Mouse (Mus musculus): ENCODE measurements around the gene Clta. TPM values are rescaled to one million over a fixed set of nuclear protein-coding genes. Genes with fewer than 3 reads are reported as not detected.
"Not testable (repeated sequence)": the region's sequence is repeated elsewhere in the genome, so short reads cannot be mapped to it uniquely, and the experiment has no call there.

The Clta gene
- polyA plus RNA-seq, 1 experiment = 168 TPM

DNA sequence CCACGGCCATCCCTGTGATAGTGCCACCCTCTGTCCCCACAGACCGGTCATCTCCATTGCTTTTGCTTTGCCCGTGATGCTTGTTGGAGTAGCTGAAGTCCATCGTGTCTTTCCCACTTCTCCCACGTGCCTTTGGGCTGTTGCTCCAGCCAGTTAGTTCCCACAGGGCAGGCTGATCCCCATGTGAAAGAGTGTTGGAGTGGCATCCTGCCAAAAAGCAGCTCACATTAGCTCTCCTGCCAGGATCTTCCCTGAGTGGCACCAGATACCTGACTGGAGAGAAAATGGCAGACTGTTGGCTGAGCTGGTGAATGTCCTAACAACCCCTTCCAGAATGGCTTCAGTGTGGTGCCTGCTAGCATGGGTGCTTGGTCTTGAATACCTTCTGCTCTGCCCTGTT is 27.3 kb downstream of the Clta start:
- Histone ChIP-seq H3K27ac (ENCODE audit: control insufficient read depth, insufficient read depth, low read depth, low read length, poor library complexity) (no peak overlapping the region), H3K4me1 (ENCODE audit: control insufficient read depth, insufficient read depth, low read length) (no peaks in the 10 kb centered on the region; the same call in 1 of the 2 replicates), H3K4me3 (replicated peaks; ENCODE audit: control insufficient read depth, low read depth, low read length) (no peak overlapping the region)
- WGBS = 91% methylated on average over 5 of the region's 5 CpGs
- TF ChIP-seq CTCF (IDR thresholded peaks at IDR 0.05; ENCODE audit: control insufficient read depth, insufficient read depth, low read length) (no peak), POLR2A (IDR thresholded peaks at IDR 0.05; ENCODE audit: borderline replicate concordance, control insufficient read depth, low read depth, low read length) (no peak)

DNA sequence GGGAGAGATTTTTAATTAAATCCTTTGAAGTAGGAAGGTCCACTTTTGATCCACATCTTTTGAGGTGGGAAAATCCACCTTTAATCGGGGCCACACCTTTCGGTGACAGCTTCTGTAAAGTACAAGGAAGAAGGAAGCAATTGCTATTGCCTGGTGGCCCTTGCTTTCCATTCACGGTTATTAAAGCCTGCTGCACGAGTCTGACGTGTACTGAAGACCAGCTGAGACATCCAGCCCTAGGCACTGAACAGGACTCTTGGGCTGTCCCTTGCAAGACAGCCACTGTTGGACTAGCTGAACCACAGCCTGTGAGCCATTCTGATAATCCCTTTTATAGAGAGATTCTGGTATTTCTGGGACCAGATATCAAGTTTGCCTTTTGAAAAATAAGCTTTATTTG is 32.2 kb downstream of the Clta start:
- H3K4me3 ChIP-seq (replicated peaks; ENCODE audit: control insufficient read depth, low read depth, low read length) = no peak overlapping the region
- H3K27ac ChIP-seq (ENCODE audit: control insufficient read depth, insufficient read depth, low read depth, low read length, poor library complexity) = no peak overlapping the region
- TF ChIP-seq POLR2A (IDR thresholded peaks at IDR 0.05; ENCODE audit: borderline replicate concordance, control insufficient read depth, low read depth, low read length) (no peak), CTCF (IDR thresholded peaks at IDR 0.05; ENCODE audit: control insufficient read depth, insufficient read depth, low read length) (no peak)
- no peaks in the 10 kb centered on the region; the same call in 1 of the 2 replicates for H3K4me1 ChIP-seq (ENCODE audit: control insufficient read depth, insufficient read depth, low read length)
- WGBS = 81% methylated on average over 5 of the region's 5 CpGs

GRCm38 (mm10) chr4:44040802-44041201 is 36.5 kb downstream of the Clta start:
- peaks cover 2% of the 10 kb centered on the region; the same call in 1 of the 2 replicates for H3K4me1 ChIP-seq (ENCODE audit: control insufficient read depth, insufficient read depth, low read length)
- no peak overlapping the region for H3K4me3 ChIP-seq (replicated peaks; ENCODE audit: control insufficient read depth, low read depth, low read length)
- WGBS = 94% methylated on average over 4 of the region's 4 CpGs
- no peak for TF ChIP-seq POLR2A (IDR thresholded peaks at IDR 0.05; ENCODE audit: borderline replicate concordance, control insufficient read depth, low read depth, low read length)
- TF ChIP-seq CTCF (IDR thresholded peaks at IDR 0.05; ENCODE audit: control insufficient read depth, insufficient read depth, low read length) = no peak
- no peak overlapping the region for H3K27ac ChIP-seq (ENCODE audit: control insufficient read depth, insufficient read depth, low read depth, low read length, poor library complexity)

DNA sequence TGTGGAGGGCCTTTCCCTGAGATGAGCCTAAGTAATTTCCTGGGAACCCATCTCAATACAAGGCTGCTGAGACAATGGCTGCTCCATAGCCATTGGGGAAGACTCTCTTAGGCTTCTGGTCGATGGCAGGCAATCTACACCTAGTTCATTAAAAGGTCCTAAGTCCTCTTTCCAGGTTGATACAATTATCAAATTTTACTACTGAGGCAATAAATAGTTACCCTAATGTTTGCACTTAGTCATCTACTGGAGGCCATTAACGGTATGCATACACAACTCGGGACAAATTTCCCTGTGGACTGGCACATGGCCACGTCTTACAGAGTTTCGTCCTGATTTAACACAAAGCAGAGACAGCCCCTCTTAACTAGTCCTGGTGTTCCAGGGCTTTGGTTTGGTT is 38.2 kb downstream of the Clta start:
- H3K4me3 ChIP-seq (replicated peaks; ENCODE audit: control insufficient read depth, low read depth, low read length) = no peak overlapping the region
- 91% methylated on average over 5 of the region's 5 CpGs for WGBS
- peaks cover 2% of the 10 kb centered on the region; the same call in 1 of the 2 replicates for H3K4me1 ChIP-seq (ENCODE audit: control insufficient read depth, insufficient read depth, low read length)
- H3K27ac ChIP-seq (ENCODE audit: control insufficient read depth, insufficient read depth, low read depth, low read length, poor library complexity) = no peak overlapping the region
- no peak for TF ChIP-seq POLR2A (IDR thresholded peaks at IDR 0.05; ENCODE audit: borderline replicate concordance, control insufficient read depth, low read depth, low read length)
- no peak for TF ChIP-seq CTCF (IDR thresholded peaks at IDR 0.05; ENCODE audit: control insufficient read depth, insufficient read depth, low read length)

DNA sequence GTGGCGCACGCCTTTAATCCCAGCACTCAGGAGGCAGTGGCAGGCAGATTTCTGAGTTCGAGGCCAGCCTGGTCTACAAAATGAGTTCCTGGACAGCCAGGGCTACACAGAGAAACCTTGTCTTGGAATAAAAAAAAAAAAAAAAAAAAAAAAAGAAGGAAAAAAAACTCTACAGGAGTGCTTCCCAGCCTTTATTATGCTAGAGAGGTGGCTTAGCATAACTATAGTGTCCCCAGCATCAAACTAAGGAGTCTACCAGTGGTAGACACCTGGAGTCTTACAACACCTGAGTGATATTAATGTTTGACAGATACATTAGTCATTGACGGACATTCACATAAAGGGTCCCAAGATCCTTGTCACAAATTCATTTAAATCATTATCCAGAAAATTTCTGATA is 38.9 kb downstream of the Clta start:
- H3K27ac ChIP-seq (ENCODE audit: control insufficient read depth, insufficient read depth, low read depth, low read length, poor library complexity); H3K4me1 ChIP-seq (ENCODE audit: control insufficient read depth, insufficient read depth, low read length); H3K4me3 ChIP-seq (replicated peaks; ENCODE audit: control insufficient read depth, low read depth, low read length): not testable (repeated sequence)
- 93% methylated on average over 4 of the region's 4 CpGs for WGBS

DNA sequence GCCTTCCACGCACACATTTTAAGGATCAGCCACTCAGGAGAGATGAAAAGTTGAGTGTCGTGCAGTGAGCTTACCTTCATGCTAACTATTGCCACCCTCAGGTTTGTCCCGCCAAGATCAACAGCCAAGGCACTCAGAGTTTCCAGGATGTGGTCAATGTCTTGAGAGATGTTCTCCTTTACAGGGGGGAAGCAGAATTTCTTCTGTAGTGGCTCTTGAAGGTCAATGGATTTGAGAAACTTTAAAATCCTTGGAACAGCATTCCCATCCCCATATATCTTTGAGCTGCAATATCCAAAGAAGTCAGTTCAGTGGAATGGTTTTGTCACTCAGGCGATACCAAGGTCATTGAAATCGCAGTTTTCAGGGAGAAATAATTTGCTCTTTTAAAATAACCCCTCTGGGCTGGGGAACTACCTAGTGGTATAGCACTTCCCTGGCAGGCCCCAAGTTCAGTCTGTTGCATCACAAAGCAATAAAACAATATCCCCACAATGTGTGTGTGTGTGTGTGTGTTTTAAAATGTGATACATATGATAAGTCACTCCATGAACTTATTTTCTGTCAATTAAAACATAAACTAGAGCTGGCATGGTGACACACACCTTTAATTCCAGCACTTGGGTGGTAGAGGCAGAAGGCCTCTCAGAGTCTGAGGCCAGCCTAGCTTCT is 40.6 kb downstream of the Clta start:
- WGBS = 67% methylated on average over 5 of the region's 5 CpGs
- Histone ChIP-seq H3K4me1 (ENCODE audit: control insufficient read depth, insufficient read depth, low read length) (peaks cover 2% of the 10 kb centered on the region; the same call in 1 of the 2 replicates), H3K27ac (ENCODE audit: control insufficient read depth, insufficient read depth, low read depth, low read length, poor library complexity) (no peak overlapping the region), H3K4me3 (replicated peaks; ENCODE audit: control insufficient read depth, low read depth, low read length) (no peak overlapping the region)
- TF ChIP-seq CTCF (IDR thresholded peaks at IDR 0.05; ENCODE audit: control insufficient read depth, insufficient read depth, low read length) (no peak), POLR2A (IDR thresholded peaks at IDR 0.05; ENCODE audit: borderline replicate concordance, control insufficient read depth, low read depth, low read length) (no peak)

DNA sequence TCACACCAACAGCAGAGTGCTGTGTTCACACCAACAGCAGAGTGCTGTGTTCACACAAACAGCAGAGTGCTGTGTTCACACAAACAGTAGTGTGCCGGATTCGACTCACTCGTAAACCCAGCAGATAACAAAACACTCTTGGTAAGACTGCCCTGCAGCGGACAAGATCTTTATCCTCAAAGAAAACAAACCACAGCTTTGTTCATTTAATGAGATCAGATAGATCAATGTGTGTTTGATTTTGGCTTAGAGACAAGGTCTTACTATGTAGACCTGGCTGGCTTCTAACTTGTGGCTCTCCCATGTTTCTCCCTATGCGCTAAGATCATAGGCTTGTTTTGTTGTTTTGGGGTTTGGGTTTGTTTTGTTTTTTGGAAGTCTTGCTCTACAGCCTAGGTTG is 41.8 kb downstream of the Clta start:
- Histone ChIP-seq H3K27ac (ENCODE audit: control insufficient read depth, insufficient read depth, low read depth, low read length, poor library complexity) (no peak overlapping the region), H3K4me1 (ENCODE audit: control insufficient read depth, insufficient read depth, low read length) (peaks cover 2% of the 10 kb centered on the region; the same call in 1 of the 2 replicates), H3K4me3 (replicated peaks; ENCODE audit: control insufficient read depth, low read depth, low read length) (no peak overlapping the region)
- WGBS = 80% methylated on average over 5 of the region's 5 CpGs
- TF ChIP-seq CTCF (IDR thresholded peaks at IDR 0.05; ENCODE audit: control insufficient read depth, insufficient read depth, low read length) (no peak), POLR2A (IDR thresholded peaks at IDR 0.05; ENCODE audit: borderline replicate concordance, control insufficient read depth, low read depth, low read length) (no peak)

DNA sequence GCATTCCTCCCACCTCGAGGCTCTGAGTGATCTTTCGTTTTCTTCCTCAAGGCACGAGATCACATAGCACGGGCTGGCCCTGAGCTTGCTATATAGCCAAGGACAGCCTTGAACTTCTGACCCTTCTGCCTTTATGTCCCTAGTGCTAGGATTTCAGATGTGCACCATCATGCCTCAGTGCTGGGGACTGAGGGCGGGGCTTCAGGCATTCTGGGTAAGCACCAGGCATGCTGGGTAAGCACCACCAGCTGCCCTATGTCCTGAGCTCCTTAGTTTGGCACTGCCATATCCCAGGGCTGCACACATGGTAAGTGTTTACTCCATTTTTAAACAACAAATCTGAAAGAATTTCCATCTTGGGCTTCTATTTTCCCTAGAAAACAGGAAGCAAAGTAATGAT is 45.6 kb downstream of the Clta start:
- no peak for TF ChIP-seq CTCF (IDR thresholded peaks at IDR 0.05; ENCODE audit: control insufficient read depth, insufficient read depth, low read length)
- TF ChIP-seq POLR2A (IDR thresholded peaks at IDR 0.05; ENCODE audit: borderline replicate concordance, control insufficient read depth, low read depth, low read length) = no peak
- 91% methylated on average over 5 of the region's 5 CpGs for WGBS
- H3K4me1 ChIP-seq (ENCODE audit: control insufficient read depth, insufficient read depth, low read length) = no peaks in the 10 kb centered on the region
- no peak overlapping the region for H3K4me3 ChIP-seq (replicated peaks; ENCODE audit: control insufficient read depth, low read depth, low read length)
- H3K27ac ChIP-seq (ENCODE audit: control insufficient read depth, insufficient read depth, low read depth, low read length, poor library complexity) = no peak overlapping the region

- H3K27ac ChIP-seq (ENCODE audit: control insufficient read depth, insufficient read depth, low read depth, low read length, poor library complexity) = no peak overlapping the region; the same call in 1 of the 2 replicates
- no peak overlapping the region for H3K4me3 ChIP-seq (replicated peaks; ENCODE audit: control insufficient read depth, low read depth, low read length)
- WGBS = 79% methylated on average over 13 of the region's 13 CpGs
- H3K4me1 ChIP-seq (ENCODE audit: control insufficient read depth, insufficient read depth, low read length) = no peaks in the 10 kb centered on the region; the same call in 1 of the 2 replicates
- TF ChIP-seq CTCF (IDR thresholded peaks at IDR 0.05; ENCODE audit: control insufficient read depth, insufficient read depth, low read length) = no peak
- no peak for TF ChIP-seq POLR2A (IDR thresholded peaks at IDR 0.05; ENCODE audit: borderline replicate concordance, control insufficient read depth, low read depth, low read length)
Measured at GRCm38 (mm10) chr4:44059674-44060073, 55.4 kb downstream of the Clta start.
